Mouse (Mus musculus): Measurements from ENCODE around the gene Tmem219. TPM values are rescaled to one million over a fixed set of nuclear protein-coding genes. Genes with fewer than 3 reads are reported as not detected.
A peak's percentile ranks its signal among the peaks of the same experiment; 100 is the strongest.

Tmem219 gene
- total RNA-seq (2021): 10 to 100 TPM; 10.9 to 11.3 TPM
- long read RNA-seq, experiment 1, partial matches to known transcripts: 0 of 8 reads
- long read RNA-seq, experiment 1, other reads (novel, unspliced or antisense): 1 of 8 reads
- long read RNA-seq, experiment 2, partial matches to known transcripts: 0 of 3 reads
- long read RNA-seq, experiment 2, other reads (novel, unspliced or antisense): 0 of 3 reads

DNA sequence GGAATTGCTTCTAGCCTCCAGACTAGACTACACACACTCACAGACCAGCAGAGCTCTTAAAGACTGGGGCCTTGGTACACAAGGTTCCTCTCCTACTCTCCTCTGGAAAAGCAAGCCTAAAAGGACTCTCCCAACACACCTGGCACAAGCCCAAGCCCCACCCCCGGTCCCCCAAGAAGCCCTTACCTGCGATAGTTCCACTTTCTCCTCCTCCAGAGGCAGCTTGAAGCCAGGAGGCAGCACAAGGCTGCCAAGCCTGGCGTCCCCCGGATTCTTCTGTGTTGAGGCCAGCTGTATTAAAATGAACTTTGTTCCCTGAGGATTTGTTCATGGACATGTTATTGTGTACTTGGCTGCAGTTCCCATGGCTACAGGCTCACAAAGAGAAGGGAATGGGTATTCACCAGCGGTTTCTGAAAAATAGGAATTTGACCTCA is at the start of gene Tmem219:
Gene Tmem219 (minus strand): TSS at position 294 of the 437 bp plus-strand sequence.
- peak within 1 kb of the TSS; percentile 77 for H3K27ac ChIP-seq
- intact Hi-C loops (cut with DNase I): no loop called here
- H3K4me3 ChIP-seq: peak within 1 kb of the TSS; percentile 55
- DNase-seq: peak; percentile 77
- no peak; the same call in 1 of the 2 replicates for TF ChIP-seq CTCF (IDR thresholded peaks at IDR 0.05)

DNA sequence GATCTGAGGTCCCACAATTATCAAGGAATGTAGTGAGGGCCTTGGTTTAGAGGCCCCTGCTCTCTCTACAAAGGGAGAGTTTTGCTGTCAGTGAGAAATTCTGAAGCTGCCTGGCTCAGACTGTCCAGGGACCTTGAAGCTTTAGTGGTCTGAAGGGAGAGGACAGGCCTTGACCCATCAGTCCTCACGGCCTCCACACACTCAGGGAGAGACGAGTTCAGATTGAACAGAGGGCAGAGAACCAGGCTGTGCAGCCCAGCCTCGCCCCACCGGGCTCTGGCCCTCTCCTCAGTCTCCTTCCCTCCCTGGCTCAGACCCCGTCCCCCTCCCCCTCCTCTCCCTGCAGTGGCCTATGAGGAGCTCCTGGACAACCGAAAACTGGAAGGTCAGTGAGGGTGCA is 44.6 kb upstream of the Tmem219 start:
- intact Hi-C loops (cut with DNase I): no loop called here
- Histone ChIP-seq H3K27ac (no peak overlapping the region), H3K4me3 (no peak overlapping the region)
- TF ChIP-seq CTCF (IDR thresholded peaks at IDR 0.05): no peak
- no peak for DNase-seq

DNA sequence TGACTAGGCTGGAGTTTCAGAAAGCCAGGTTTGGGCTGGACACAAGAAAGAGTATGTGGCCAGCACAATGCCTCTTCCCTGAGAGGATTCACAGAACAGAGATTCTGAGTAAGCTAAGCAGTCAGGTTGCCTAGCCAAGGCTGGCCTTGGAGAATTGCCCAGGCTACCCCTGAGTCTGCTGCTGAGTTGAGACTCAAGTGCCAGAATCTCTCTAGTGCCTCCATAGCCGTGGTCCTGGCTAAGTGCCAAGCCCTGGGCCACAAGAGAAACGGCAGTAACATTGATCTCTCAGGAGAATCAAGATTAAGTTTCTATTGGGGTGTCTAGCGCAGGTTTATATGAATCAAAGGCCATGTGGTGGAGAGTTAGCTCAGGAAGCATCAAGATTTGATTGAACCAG is 42.9 kb upstream of the Tmem219 start:
- H3K27ac ChIP-seq: no peak overlapping the region
- TF ChIP-seq CTCF (IDR thresholded peaks at IDR 0.05): no peak
- DNase-seq: no peak
- H3K4me3 ChIP-seq: no peak overlapping the region
- intact Hi-C loops (cut with DNase I): no loop called here

DNA sequence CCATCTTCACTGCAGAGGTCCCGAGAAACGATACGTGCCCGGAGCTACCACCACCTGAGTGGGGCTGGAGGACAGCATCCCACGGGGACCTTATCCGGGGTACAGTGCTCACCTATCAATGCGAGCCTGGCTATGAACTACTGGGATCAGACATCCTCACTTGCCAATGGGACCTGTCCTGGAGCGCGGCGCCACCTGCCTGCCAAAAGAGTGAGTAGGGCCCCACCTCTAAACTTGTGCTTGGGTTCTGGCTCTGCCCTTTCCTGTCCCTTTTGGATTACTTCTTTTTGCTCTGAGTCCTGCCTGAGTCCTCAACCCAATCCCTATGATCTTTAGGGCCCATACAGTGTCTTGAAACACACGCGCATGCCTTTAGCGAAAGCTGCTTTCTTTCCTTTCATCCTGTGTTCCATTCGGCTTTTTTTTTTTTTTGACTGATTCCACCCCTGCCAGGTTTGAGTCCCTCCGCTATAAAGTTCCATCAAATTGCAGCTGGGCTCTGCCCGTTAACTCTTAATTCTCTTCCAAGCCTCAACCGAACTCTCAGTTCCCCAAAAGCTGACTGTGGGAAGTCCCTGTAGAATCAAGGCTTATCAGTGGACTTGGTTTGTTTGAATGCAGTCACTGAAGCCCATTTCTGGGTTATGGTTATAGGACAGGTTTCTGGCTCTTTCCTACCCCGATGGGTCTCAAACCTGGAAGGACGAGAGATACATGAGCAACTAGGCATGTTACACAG is 41.0 kb upstream of the Tmem219 start:
- intact Hi-C loops (cut with DNase I): loop anchor here (1.0 kb wide), 1 partner anchor 142 kb away; no protein-coding TSS in a partner anchor
- peak; percentile 57 for DNase-seq
- peak; percentile 65 for TF ChIP-seq CTCF (IDR thresholded peaks at IDR 0.05)

DNA sequence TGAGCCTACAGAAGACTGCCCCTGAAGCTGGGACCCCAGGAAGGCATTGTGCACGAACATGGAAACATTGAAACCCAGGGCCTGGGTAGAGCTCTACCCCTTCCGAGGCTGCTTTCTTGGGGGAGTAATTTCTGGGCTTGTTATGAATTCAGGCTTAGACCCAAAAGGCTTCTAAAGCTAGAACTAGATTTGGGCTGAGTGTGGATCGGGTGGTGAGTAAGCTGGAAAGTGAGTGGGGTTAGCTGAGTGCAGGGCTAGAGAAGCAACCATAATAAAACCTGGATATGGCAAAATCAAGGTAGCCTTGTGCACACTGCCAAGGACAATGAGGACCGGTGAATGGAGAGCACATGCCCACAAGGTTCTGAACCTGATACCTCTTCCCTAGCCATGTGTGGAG is 39.2 kb upstream of the Tmem219 start:
- Histone ChIP-seq H3K27ac (no peak overlapping the region), H3K4me3 (no peak overlapping the region)
- intact Hi-C loops (cut with DNase I): no loop called here
- TF ChIP-seq CTCF (IDR thresholded peaks at IDR 0.05): no peak
- no peak for DNase-seq

More for the DNA sequence above, 41.0 kb upstream of the Tmem219 start:
- Histone ChIP-seq H3K27ac (no peak overlapping the region), H3K4me3 (no peak overlapping the region)

DNA sequence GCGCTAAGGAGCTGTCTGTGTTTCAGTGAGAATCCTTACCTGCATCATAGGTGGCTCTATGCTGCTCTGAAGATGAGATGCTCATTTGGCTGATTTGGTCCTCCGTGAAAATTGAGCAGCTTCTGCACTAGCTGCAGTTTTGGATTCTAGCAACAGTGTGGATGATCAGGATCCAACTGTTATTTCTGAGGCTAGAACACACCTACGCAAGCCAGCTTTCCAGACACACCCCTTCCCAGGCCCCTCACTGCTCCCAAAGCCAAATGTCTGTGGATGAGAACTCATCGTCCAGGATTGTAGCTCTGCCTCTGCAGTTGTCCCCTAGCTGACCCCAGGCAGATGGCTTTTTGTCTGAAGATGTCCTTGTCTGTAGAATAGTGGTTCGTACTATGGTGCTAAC is 38.4 kb upstream of the Tmem219 start:
- Histone ChIP-seq H3K27ac (no peak overlapping the region), H3K4me3 (no peak overlapping the region)
- intact Hi-C loops (cut with DNase I): no loop called here
- DNase-seq: peak; percentile 5
- no peak for TF ChIP-seq CTCF (IDR thresholded peaks at IDR 0.05)

DNA sequence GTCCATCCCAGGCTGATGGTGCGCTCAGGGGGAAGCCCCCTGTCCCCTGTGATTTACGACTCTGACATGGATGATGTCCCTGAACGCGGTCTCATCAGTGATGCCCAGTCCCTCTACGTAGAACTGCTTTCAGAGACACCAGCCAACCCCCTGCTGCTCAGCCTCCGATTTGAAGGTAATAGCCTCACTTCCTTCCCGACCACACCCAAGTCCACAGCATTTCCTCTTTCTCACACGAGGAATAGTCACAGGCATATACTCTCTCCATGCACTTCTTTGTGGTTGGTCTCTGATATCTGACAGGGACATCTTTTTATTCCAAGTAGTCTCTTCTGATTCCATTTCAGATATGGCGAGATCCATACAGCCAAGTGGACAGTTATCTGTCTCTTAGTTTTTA is 37.1 kb upstream of the Tmem219 start:
- Histone ChIP-seq H3K27ac (no peak overlapping the region), H3K4me3 (no peak overlapping the region)
- DNase-seq: peak; percentile 10
- intact Hi-C loops (cut with DNase I): no loop called here
- TF ChIP-seq CTCF (IDR thresholded peaks at IDR 0.05): no peak

DNA sequence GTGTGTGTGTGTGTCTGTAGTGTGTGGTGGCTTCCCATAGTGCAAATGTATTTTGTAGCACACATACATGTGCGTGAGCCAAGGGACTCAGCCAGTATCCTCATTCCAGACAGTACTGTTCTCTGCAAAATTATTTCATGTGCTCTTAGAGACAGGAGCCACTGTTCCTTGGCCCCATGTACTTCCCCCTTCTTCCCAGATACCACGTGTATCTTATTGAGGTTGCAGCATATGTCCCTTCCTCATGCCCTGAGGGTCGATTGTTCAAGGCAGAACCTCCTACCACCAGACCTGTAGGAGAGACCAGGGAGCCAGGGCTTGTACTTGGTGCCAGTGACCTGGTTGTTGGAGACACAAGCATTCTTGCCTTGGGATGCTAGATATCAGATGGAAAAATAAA is 32.4 kb upstream of the Tmem219 start:
- TF ChIP-seq CTCF (IDR thresholded peaks at IDR 0.05): no peak
- no peak overlapping the region for H3K4me3 ChIP-seq
- peak; percentile 2 for DNase-seq
- intact Hi-C loops (cut with DNase I): no loop called here
- H3K27ac ChIP-seq: no peak overlapping the region

DNA sequence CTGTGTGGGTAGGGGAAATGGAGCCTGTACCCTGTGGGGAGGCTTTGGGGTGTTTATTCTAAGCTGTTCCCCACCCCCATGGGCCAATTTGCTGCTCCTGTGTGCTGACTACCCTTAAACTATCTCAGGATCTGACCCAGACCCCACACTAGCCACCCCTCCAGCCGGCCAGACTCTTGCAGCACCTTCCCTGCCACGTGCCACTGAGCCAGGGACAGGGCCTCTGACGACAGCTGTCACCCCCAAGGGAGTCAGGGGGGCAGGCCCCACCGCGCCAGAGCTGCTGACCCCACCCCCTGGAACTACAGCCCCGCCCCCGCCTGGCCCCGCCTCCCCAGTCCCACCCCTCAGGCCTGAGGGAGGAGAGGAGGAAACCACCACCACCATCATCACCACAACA is 29.9 kb upstream of the Tmem219 start:
- H3K27ac ChIP-seq: no peak overlapping the region
- intact Hi-C loops (cut with DNase I): no loop called here
- H3K4me3 ChIP-seq: no peak overlapping the region
- no peak for DNase-seq
- TF ChIP-seq CTCF (IDR thresholded peaks at IDR 0.05): no peak

DNA sequence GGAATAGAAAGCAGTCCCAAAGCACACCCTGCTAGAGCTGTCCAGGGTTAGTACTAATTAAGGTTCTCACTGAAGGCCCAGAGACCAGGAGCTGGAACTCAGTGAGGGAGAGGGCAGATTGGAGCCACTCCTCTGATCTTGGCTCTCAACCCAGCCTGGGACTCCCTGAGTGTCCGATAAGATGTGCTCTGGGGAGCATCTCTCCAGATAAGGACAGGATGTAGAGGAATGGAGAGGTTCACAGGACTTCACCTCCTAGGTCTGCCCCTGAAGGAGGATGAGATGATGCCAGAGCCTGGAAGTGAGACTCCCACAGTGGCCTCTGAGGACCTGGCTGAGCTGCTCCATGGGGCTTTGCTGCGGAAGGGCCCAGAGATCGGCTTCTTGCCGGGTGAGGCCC is 29.0 kb upstream of the Tmem219 start:
- H3K27ac ChIP-seq: no peak overlapping the region
- intact Hi-C loops (cut with DNase I): no loop called here
- H3K4me3 ChIP-seq: no peak overlapping the region
- no peak for DNase-seq
- TF ChIP-seq CTCF (IDR thresholded peaks at IDR 0.05): no peak

DNA sequence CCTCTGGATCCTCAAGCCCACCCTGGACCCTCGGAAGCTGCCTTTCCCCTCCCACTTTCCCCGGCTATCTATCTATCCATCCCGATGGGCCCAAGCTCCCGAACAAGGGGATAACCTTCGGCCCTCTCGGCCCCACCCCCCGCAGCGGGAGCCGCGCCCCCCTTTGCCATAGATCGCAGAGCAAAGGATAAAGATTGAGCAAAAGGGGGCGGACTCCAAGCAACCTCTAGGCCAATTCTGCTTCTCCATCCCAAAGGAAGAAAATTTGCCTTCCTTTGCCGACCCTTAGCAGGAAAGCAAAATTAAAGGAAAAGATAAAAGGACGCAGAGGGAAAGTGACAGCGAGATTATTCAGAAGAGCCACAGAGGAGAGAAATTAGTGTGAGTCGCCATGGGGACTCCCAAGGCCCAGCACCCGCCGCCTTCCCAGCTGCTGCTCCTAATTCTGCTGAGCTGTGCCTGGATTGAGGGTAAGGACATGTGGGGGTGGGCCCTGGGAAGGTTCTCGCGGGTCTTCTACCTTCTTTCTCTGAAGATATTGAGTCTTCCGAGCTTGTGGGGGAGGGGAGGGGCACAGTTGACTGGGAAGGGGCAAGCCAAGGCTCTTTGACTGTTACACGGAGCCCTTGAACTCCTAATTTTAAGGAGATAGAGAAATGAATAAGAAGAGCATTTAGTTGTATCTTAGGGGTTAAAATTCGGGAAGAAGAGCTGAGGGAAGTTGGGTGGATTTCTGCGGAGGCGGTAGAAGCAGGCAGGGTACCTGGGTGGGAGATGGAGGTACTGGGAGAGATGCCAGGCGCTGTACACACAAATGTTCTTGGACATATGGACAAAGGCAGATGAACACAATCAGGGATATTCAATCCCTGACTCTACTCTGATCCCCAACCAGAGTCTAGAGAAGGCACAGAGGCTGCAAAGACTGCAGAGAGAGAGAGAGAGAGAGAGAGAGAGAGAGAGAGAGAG is 28.2 kb upstream of the Tmem219 start:
- intact Hi-C loops (cut with DNase I): no loop called here
- H3K4me3 ChIP-seq: peak overlapping the region; percentile 71

DNA sequence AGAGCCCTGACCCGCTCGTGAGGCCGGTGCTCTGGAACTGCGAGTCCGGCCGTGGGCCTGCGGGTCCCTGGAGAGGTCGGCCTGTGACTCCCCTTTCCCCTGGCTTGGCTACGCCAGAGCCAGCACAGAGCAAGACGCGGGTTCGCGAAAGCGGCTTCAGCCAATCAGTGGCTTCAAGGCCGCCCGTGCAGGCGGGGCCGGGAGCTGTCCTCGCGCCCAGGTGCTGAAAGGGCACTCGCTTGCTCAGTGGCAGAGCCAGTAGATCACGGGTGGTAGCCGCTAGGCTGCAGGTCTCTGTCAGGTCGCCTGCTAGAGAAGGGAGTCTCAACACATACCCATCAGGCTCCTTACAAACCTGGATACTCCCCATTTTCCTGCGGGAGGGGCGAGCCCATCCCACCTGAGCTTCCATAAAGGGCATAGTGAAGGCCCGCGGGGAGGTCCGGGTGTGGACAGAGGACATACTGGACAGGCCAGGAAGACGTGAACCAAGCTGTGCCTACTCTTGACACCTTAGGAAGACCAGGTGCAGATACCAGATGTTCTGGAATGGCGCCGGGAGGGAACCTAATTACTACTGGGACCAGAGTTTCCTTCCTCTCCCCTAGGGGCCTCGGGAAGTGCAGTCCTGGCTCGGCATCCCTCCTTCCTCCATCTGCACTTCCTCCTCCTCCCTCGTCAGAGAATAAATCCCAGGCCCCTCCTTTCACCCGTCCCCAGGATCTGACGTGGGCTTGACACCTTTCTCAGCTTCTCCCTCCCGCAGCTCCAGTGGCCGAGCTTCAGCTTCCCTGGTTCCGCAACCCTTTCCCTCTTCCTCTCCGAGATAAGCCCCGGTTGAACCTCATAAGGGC is 27.3 kb upstream of the Tmem219 start, which contains the start of gene Sez6l2:
Gene Sez6l2 (plus strand): TSS at position 771 of the 854 bp plus-strand sequence.
- DNase-seq: peak; percentile 91
- no peak for TF ChIP-seq CTCF (IDR thresholded peaks at IDR 0.05)
- intact Hi-C loops (cut with DNase I): loop anchor here (1.0 kb wide), 1 partner anchor 154 kb away; no protein-coding TSS in a partner anchor
- H3K27ac ChIP-seq: no peak within 1 kb of the TSS
- peak within 1 kb of the TSS; percentile 71 for H3K4me3 ChIP-seq

More for the DNA sequence above, 28.2 kb upstream of the Tmem219 start:
- no peak for TF ChIP-seq CTCF (IDR thresholded peaks at IDR 0.05)
- DNase-seq: no peak
- H3K27ac ChIP-seq: no peak overlapping the region

All from gastrocnemius, adult 2 months (tissue).